Mouse (Mus musculus) cerebellum, adult 8-10 months (tissue): ENCODE measurements at regions not wholly inside any gene's neighbourhood (a gene's known extent, or its start where the extent isn't known, plus 50 kb on each side); places are given as distances from the start of the nearest gene placed in this dataset.
"Not testable (repeated sequence)": the region's sequence is repeated elsewhere in the genome, so short reads cannot be mapped to it uniquely, and the experiment has no call there.

Experiments
- DNase-seq: peaks from one replicate; pipeline ENCODE4 v3.0.0; 2022

DNA sequence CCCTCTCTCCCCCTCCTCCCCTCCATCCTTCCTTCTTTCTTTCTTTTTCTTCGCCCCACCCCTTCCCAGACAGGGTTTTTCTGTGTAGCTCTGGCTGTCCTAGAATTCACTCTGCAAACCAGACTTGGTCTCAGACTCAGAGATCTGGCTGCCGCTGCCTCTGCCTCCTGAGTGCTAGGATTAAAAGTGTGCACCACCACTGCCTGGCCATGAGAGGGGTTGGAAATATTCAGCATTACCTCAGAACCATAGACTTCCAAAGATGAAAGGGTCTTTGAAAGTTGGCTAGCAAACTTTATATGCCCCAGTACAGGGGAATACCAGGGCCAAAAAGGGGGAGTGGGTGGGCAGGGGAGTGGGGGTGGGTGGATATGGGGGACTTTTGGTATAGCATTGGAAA lies 122.7 kb upstream of the Pfn2 start:
- not testable (repeated sequence) for DNase-seq

- no peak for DNase-seq
Measured at GRCm38 (mm10) chr3:57972469-57973245, 124.8 kb upstream of the Pfn2 start.

- DNase-seq: no peak
Measured at GRCm38 (mm10) chr3:57973546-57973945, 125.7 kb upstream of the Pfn2 start.

- no peak for DNase-seq
Measured at GRCm38 (mm10) chr3:57975379-57975778, 127.5 kb upstream of the Pfn2 start.

GRCm38 (mm10) chr3:57976640-57977229 lies 128.9 kb upstream of the Pfn2 start:
- no peak for DNase-seq

DNA sequence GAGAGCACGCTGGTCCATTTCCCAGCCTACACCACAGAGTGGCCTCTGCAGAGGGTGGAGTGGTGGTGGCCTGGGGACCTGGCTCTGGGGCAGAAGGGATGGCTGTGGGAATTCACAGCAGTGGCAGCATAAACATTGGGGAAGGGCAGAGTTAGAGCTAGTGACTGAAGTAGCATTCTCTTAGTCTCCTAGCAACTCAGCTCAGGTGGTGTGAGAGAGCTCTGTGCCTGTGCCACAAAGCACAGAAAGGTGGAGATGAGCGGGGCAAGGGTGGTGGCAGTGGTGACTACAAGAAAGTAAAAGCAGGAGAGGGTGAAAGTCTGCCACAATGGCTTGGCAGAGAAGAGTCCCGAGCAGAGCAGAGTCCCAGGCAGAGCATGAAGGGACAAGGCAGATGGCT lies 140.3 kb upstream of the Pfn2 start:
- DNase-seq: no peak

DNA sequence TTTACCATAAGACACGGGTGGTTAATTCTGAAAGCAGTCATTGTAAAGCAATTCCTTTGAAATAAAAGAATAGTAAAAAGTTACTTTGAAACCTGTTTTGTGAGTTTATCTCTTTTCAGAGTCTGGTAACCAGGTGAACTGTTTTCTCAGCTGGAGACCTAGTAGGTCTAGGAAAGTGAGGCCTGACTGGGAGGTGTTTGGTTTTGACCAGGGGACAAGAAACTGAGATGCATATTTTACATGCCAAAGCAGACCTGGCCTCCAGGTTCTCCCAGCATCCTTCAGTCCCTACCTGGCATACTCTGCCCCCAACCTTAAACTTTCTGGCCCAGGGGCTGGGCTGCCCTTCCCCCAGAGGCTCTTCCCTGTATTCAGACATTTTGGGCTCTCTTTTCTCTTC lies 142.9 kb upstream of the Pfn2 start:
- DNase-seq: no peak

- DNase-seq: no peak
Measured at GRCm38 (mm10) chr3:57998121-57999102, 150.5 kb upstream of the Pfn2 start.

- no peak for DNase-seq
Measured at GRCm38 (mm10) chr3:58002792-58003574, 155.1 kb upstream of the Pfn2 start.

DNA sequence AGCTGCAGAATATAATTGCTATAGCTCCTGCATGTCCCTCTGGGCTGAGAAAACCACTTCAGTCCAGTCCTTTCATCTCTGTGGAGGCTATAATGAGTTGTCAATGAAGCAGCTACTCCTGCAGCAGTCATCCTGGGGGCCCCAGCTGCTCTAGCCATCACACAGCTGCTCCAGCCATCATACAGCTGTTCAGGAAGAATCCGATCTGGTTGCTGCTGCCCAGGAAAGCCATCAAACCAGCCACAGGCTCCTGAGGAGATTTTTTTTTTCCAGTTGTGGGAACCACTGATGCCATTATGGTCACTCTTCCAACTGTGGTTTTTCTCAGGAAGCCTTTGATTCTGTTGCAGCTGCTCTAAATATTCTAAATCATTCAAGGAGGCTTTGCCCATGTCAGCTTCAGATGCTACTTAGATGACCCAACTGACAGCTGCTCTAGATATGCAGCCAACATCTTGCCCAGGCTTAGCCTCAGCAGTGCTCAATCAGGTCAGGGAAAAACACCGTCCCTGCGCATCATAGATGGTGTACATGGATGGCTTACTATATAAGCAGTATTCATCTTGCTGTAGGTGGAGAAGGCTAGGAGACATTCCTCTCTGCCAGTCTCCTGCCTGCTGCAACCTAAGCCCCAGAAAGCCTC lies 177.0 kb upstream of the Pfn2 start:
- DNase-seq: no peak

GRCm38 (mm10) chr3:58049618-58050017 lies 201.7 kb upstream of the Pfn2 start:
- DNase-seq: no peak

DNA sequence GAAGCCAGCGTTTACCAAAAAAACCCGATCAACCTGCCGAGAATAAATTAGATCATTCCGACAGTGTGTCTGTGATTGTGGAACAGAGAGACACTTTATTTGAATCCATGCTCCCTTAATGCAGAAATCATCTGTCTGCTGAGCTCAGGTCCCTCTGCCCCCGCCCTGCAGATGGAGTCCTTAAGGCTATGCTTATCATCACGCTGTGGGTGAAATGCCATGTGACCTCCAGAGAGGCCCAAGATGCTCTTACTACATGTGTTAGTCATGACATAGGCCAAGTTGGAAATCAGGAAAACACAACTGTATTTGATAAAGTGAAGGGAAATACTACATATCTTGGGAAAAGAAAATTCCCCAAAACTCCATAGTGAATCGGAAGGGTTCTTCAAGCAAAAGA lies 206.8 kb upstream of the Pfn2 start:
- no peak for DNase-seq

DNA sequence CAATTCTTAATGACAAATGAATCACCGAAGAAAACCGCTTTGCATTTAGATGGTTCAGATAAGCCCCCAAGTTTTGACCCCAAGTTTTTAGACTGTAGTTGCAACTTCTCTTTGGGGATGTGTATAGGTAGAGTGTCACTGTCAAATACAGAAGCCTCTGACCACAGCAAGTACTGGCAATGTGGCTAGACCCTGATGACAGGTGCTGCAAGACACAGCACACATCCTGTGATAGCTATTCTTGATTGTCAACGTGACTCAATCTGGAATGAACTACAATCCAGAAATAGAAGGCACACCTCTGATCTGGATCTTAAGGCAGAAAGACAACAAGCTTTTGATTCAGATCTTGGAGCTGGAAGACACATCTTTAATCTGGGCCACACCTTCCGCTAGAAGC lies 207.3 kb upstream of the Pfn2 start:
- DNase-seq: no peak

DNA sequence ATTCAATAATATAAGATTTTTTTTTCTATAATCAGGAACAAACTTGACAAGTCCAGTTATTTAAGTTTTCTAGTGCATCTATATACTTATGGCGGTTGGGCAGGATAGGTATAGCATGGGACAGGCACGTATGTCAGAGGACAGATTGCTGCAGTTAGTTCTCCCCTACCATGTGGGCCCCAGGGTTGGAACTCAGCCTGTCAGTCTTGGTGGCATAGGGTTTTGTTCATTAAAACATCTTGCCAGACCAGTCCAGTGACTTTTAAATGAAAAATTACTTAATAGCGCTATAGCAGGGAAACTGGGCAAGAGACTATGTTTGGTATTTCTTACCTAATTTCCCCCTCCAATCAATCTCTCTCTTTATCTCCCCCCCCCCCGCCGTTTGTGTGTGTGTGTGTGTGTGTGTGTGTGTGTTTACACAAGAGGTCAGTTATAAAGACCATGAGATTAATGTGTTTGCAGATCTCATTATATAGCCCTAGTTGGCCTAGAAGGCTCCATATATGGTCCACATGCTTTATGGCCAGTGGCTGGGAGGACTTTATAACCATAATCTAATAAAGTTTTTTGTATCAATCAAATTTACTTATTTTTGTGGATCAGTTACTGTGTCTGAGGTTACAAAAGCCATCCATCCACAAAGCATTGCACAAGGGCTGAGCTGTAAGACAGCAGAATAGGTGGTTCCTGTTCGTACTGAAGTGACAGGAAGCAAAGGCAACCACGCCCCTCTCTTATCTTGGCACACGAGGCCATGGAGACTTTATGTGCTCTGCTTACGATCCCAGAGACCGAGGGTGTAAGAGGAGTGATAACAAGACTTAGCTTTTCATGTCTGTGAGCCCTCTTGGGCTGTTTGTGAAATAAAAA lies 208.5 kb upstream of the Pfn2 start:
- DNase-seq: no peak

DNA sequence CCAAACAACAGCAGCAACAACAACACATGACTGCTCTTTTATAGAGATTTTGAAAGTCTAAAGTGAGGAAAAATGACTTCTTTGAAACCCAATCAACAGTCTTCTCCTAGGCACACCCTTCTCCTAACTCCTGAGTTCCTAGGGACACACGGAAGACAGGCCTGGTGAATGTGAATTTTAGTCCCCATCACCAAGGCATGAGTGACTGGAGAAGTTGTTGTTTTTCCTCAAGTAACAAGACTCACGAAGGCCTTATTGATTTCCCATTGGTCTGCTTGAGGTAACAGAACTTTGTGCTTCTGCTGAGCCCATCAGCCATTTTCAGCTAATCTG lies 209.2 kb upstream of the Pfn2 start:
- DNase-seq: no peak

GRCm38 (mm10) chr3:58058134-58058533 lies 210.3 kb upstream of the Pfn2 start:
- DNase-seq: no peak

GRCm38 (mm10) chr3:58063852-58064549 lies 216.1 kb upstream of the Pfn2 start:
- no peak for DNase-seq

DNA sequence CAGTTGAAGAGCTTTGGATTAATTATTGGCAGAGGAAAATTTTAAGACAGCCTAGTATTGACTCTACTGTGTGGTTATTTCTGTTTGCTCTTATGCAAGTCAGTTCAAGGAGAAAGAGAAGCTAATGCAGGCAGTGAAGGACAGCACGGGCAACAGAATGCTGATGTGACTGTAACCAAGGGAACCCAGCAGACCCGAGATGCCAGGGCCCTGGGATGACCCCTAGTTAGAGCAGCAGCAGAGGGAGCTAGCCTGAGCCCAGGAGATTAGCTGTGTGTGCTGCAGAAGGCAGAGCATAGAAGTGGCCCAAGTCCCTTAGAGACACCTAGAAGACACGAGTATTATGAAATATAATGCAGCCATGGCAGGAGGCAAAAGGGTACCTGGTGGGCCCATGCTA lies 223.7 kb upstream of the Pfn2 start:
- DNase-seq: no peak

DNA sequence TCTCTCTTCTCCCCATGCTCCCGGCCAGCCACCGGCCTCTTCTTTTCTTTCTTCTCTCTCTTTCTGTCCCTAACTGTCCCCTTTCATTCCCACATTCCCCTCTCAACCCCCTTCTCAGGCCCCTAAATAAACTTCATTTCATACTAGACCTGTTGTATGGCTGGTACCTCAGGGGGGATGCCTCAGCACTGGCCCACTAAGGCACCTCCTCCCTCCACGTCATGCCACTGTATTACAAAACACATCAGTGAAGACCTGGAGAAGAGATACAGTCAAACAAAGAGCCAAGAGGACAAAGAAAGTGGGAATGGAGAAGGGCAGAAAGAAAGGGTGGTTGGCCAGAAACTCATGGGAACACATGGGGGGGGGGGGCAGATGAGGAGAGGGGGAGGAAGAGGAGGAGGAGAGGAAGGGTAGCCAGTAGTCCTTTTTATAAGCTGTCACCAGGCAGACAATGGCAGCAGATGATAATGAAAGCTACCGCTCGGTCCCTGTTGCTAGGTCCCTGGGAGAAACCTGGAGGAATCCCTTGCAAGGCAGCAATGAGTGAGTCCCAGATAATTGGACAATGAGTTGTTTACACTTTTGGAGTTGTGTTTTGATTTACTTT lies 224.5 kb upstream of the Pfn2 start:
- no peak for DNase-seq
